8 mouse cellular contexts compared by ENCODE assay signal in genomic region chrX:162828016-162828415, GRCm38 (mm10). TPM values are rescaled to one million over a fixed set of nuclear protein-coding genes. Genes with fewer than 3 reads are reported as not detected.
DNase-seq lines count a peak whose midpoint lies in the region; ATAC-seq lines count a peak whose summit lies in the region.

No protein-coding gene starts in this region.

- no peaks in the 10 kb centered on the region for H3K36me3 ChIP-seq in embryonic facial prominence, embryonic 11.5 days (replicated peaks; ENCODE audit: control insufficient read depth, insufficient read depth, low read depth, low read length)
- no peaks in the 10 kb centered on the region for H3K36me3 ChIP-seq in hindbrain, embryonic 15.5 days
- H3K36me3 ChIP-seq in macrophage (ENCODE audit: inconsistent target), result no peaks in the 10 kb centered on the region

- peak overlapping the region; percentile 79 for H3K4me2 ChIP-seq in embryonic facial prominence, embryonic 11.5 days (ENCODE audit: low read depth, low read length)
- peak overlapping the region; percentile 74 for H3K4me2 ChIP-seq in hindbrain, embryonic 15.5 days

- H3K79me2 ChIP-seq in macrophage (ENCODE audit: inconsistent target), result peaks cover 21% of the 10 kb centered on the region; the same call in 1 of the 2 replicates

- no peaks in the 10 kb centered on the region for H3K9me3 ChIP-seq in embryonic facial prominence, embryonic 11.5 days (replicated peaks; ENCODE audit: control insufficient read depth, low read length)
- H3K9me3 ChIP-seq in hindbrain, embryonic 15.5 days, result no peaks in the 10 kb centered on the region

- no peaks in the 10 kb centered on the region for H3K4me1 ChIP-seq in embryonic facial prominence, embryonic 11.5 days (ENCODE audit: control insufficient read depth, insufficient read depth, low read length)
- H3K4me1 ChIP-seq in hindbrain, embryonic 15.5 days (replicated peaks), result peaks cover 4% of the 10 kb centered on the region; the same call in 1 of the 2 replicates

- H3K4me3 ChIP-seq in embryonic facial prominence, embryonic 11.5 days (ENCODE audit: low read depth, low read length), result peak overlapping the region; percentile 50
- peak overlapping the region; percentile 63 for H3K4me3 ChIP-seq in hindbrain, embryonic 15.5 days
- H3K4me3 ChIP-seq in macrophage (ENCODE audit: inconsistent target), result peak overlapping the region; percentile 64

- no peak overlapping the region for H3K27ac ChIP-seq in embryonic facial prominence, embryonic 11.5 days (replicated peaks; ENCODE audit: low read depth, low read length)
- H3K27ac ChIP-seq in hindbrain, embryonic 15.5 days (replicated peaks), result no peak overlapping the region
- H3K27ac ChIP-seq in macrophage, result no peak overlapping the region

- intact Hi-C loops in heart, postnatal 25 days (cut with DNase I), result loop anchor here (5.0 kb wide), 1 partner anchor 66 kb away; the partner anchor contains the start of gene Rbbp7

- no peak overlapping the region for H3K9ac ChIP-seq in embryonic facial prominence, embryonic 11.5 days (replicated peaks; ENCODE audit: low read length)
- no peak overlapping the region for H3K9ac ChIP-seq in hindbrain, embryonic 15.5 days

- H3K27me3 ChIP-seq in embryonic facial prominence, embryonic 11.5 days (ENCODE audit: control insufficient read depth, insufficient read depth, low read length), result no peaks in the 10 kb centered on the region
- no peaks in the 10 kb centered on the region for H3K27me3 ChIP-seq in hindbrain, embryonic 15.5 days

- no peak for ATAC-seq in embryonic facial prominence, embryonic 11.5 days (replicated peaks; ENCODE audit: insufficient number of reproducible peaks, low FRiP score, low TSS enrichment, low read depth)
- no peak for ATAC-seq in hindbrain, embryonic 15.5 days (ENCODE audit: low FRiP score, low read depth)

- peak; percentile 22 to 27 for DNase-seq in heart, adult 18-20 months
- DNase-seq in heart, postnatal 25 days (ENCODE audit: low spot score), result no peak
- DNase-seq in embryonic facial prominence, embryonic 11.5 days (ENCODE audit: low spot score), result no peak
- DNase-seq in left cerebral cortex, adult 8-10 months (ENCODE audit: low spot score in 2 of 2), result no peak
- no peak for DNase-seq in spleen, postnatal 14 days (ENCODE audit: low spot score in 2 of 2)
- DNase-seq in layer of hippocampus, adult 8-10 months (ENCODE audit: low spot score in 2 of 2), result no peak

- 47% methylated on average over 6 of the region's 6 CpGs for WGBS in embryonic facial prominence, embryonic 11.5 days
- 44% methylated on average over 6 of the region's 6 CpGs for WGBS in hindbrain, embryonic 15.5 days
- WGBS in macrophage (ENCODE audit: missing documents), result 48% methylated on average over 6 of the region's 6 CpGs

RNA-seq across cellular contexts. Expression of gene Txlng, which starts 1.2 kb away (rescaled TPM):
- total RNA-seq in heart, adult 18-20 months (2021), result 1 to 10 TPM; 5.4 to 6.2 TPM
- 1 to 10 TPM; 7.3 to 7.7 TPM for total RNA-seq in heart, postnatal 25 days (2021)
- polyA plus RNA-seq in embryonic facial prominence, embryonic 11.5 days (2014; fragmentation: Nextera tagmentation; extraction: Ambion mirVana), result 19.3 and 19.7 TPM in 2 replicates
- polyA plus RNA-seq in hindbrain, embryonic 15.5 days (2015; fragmentation: Nextera tagmentation; extraction: Ambion mirVana), result 11.3 and 13.1 TPM in 2 replicates
- 10 to 100 TPM; 22.6 to 52.6 (median 32.9) TPM for total RNA-seq in macrophage (2018; cell fraction: chromatin; rRNA removed)
- 1 to 10 TPM; 2.6 to 6.9 (median 5.5) TPM for total RNA-seq in macrophage (2018; cell fraction: cytosol; rRNA removed)
- 10 to 100 TPM; 11.1 to 36.2 (median 20.2) TPM for total RNA-seq in macrophage (2018; cell fraction: nucleus; rRNA removed)
- 4.8 to 6.2 TPM (median 5.8 TPM) in 3 replicates for polyA plus RNA-seq in macrophage (2018)
- total RNA-seq in left cerebral cortex, adult 8-10 months (2022), result 10 to 100 TPM; 17.9 to 20.6 (median 18.4) TPM
- 10 to 100 TPM; 18.5 to 26.1 (median 23.3) TPM for total RNA-seq in layer of hippocampus, adult 8-10 months (2022)

Comparison
In these comparisons a context has a peak if more than half of its experiments do, and no peak if none do; other contexts are left out.
1. DNase-seq: peak in heart, adult 18-20 months (2 of 2); none in heart, postnatal 25 days (single experiment), embryonic facial prominence, embryonic 11.5 days (single experiment), left cerebral cortex, adult 8-10 months (0 of 2), spleen, postnatal 14 days (0 of 2) and layer of hippocampus, adult 8-10 months (0 of 2).
2. Peak in every context shown above with its lines, with median percentiles within 50 percentile points of each other: H3K4me3 ChIP-seq.